15 mouse cellular contexts compared by ENCODE assay signal in genomic region chr10:119878331-119878730, GRCm38 (mm10).
A peak's percentile ranks its signal among the peaks of the same experiment; 100 is the strongest.
DNase-seq lines count a peak whose midpoint lies in the region; ATAC-seq and TF ChIP-seq lines count a peak whose summit lies in the region.
"Had no signal": no experiment of that assay in that cellular context is flagged by ENCODE, and none has a peak within 500 bp of the region (broad histone marks: within the 10 kb centered on the region; RNA-seq: fewer than 3 reads in every experiment).

No protein-coding gene starts in this region.

- WGBS in lung, embryonic 14.5 days: 32% methylated on average over 12 of the region's 12 CpGs
- 48% methylated on average over 12 of the region's 12 CpGs for WGBS in lung, postnatal 0 days
- WGBS in hindbrain, embryonic 12.5 days: 19% methylated on average over 12 of the region's 12 CpGs
- 13% methylated on average over 12 of the region's 12 CpGs for WGBS in neural tube, embryonic 13.5 days
- 55% methylated on average over 12 of the region's 12 CpGs for WGBS in heart, embryonic 11.5 days (ENCODE audit: insufficient replicate concordance)

- H3K4me3 ChIP-seq in lung, embryonic 14.5 days (ENCODE audit: low read depth, low read length): no peak overlapping the region
- H3K4me3 ChIP-seq in lung, postnatal 0 days (ENCODE audit: low read depth, low read length): no peak overlapping the region
- 0 out of 2 replicates have a peak overlapping the region, but pooled peaks have one; percentile 0 for H3K4me3 ChIP-seq in hindbrain, embryonic 12.5 days
- H3K4me3 ChIP-seq in neural tube, embryonic 13.5 days: 0 out of 2 replicates have a peak overlapping the region, but pooled peaks have one; percentile 10
- no peak overlapping the region for H3K4me3 ChIP-seq in heart, embryonic 11.5 days (ENCODE audit: low read depth, low read length)
- H3K4me3 ChIP-seq: heart, embryonic 12.5 days; limb, embryonic 15.5 days; lung, embryonic 15.5 days had no signal

- no peak for TF ChIP-seq EP300 in lung, postnatal 0 days (IDR thresholded peaks at IDR 0.05)

- DNase-seq in lung, embryonic 14.5 days: peak; percentile 6
- DNase-seq in lung, postnatal 0 days (ENCODE audit: low spot score): no peak
- peak; percentile 2 for DNase-seq in embryo, embryonic 9.5 days (ENCODE audit: extremely low spot score)
- DNase-seq in MN1 (ENCODE audit: low spot score): no peak
- DNase-seq: adrenal gland, adult 2 months; gastrocnemius, postnatal 25 days; kidney, adult 8-10 months; right cerebral cortex, postnatal 25 days had no signal

- H3K9me3 ChIP-seq in lung, embryonic 14.5 days (ENCODE audit: low read depth, low read length): no peaks in the 10 kb centered on the region
- H3K9me3 ChIP-seq in lung, postnatal 0 days (ENCODE audit: low read length): no peaks in the 10 kb centered on the region
- no peaks in the 10 kb centered on the region for H3K9me3 ChIP-seq in hindbrain, embryonic 12.5 days (replicated peaks)
- no peaks in the 10 kb centered on the region for H3K9me3 ChIP-seq in neural tube, embryonic 13.5 days
- no peaks in the 10 kb centered on the region for H3K9me3 ChIP-seq in heart, embryonic 11.5 days (replicated peaks; ENCODE audit: control insufficient read depth, low read length)
- H3K9me3 ChIP-seq: limb, embryonic 15.5 days; lung, embryonic 15.5 days had no signal

- no peaks in the 10 kb centered on the region for H3K4me1 ChIP-seq in lung, embryonic 14.5 days (ENCODE audit: insufficient read depth)
- no peaks in the 10 kb centered on the region for H3K4me1 ChIP-seq in lung, postnatal 0 days (ENCODE audit: insufficient read depth, low read depth, low read length)
- H3K4me1 ChIP-seq in hindbrain, embryonic 12.5 days: peaks cover 6% of the 10 kb centered on the region; the same call in 1 of the 2 replicates
- H3K4me1 ChIP-seq in neural tube, embryonic 13.5 days (replicated peaks): peaks cover 41% of the 10 kb centered on the region
- no peaks in the 10 kb centered on the region for H3K4me1 ChIP-seq in heart, embryonic 11.5 days (ENCODE audit: control insufficient read depth, insufficient read depth, low read length)
- H3K4me1 ChIP-seq: heart, embryonic 12.5 days; limb, embryonic 15.5 days; lung, embryonic 15.5 days had no signal

- H3K4me2 ChIP-seq in lung, embryonic 14.5 days: 0 out of 2 replicates have a peak overlapping the region, but pooled peaks have one; percentile 15
- H3K4me2 ChIP-seq in lung, postnatal 0 days (replicated peaks; ENCODE audit: low read depth, low read length): no peak overlapping the region
- H3K4me2 ChIP-seq in hindbrain, embryonic 12.5 days (replicated peaks): peak overlapping the region; percentile 30
- peak overlapping the region; percentile 43 for H3K4me2 ChIP-seq in neural tube, embryonic 13.5 days
- H3K4me2 ChIP-seq in heart, embryonic 11.5 days: no peak overlapping the region
- H3K4me2 ChIP-seq: heart, embryonic 12.5 days; limb, embryonic 15.5 days; lung, embryonic 15.5 days had no signal

- H3K27me3 ChIP-seq in lung, embryonic 14.5 days (ENCODE audit: insufficient read depth, low read length): no peaks in the 10 kb centered on the region
- H3K27me3 ChIP-seq in lung, postnatal 0 days (replicated peaks; ENCODE audit: insufficient read depth, low read length): no peaks in the 10 kb centered on the region
- no peaks in the 10 kb centered on the region for H3K27me3 ChIP-seq in hindbrain, embryonic 12.5 days
- no peaks in the 10 kb centered on the region for H3K27me3 ChIP-seq in neural tube, embryonic 13.5 days
- no peaks in the 10 kb centered on the region for H3K27me3 ChIP-seq in heart, embryonic 11.5 days (ENCODE audit: control insufficient read depth, insufficient read depth, low read length)
- H3K27me3 ChIP-seq: heart, embryonic 12.5 days; limb, embryonic 15.5 days; lung, embryonic 15.5 days had no signal

- no peak overlapping the region for H3K27ac ChIP-seq in lung, embryonic 14.5 days (ENCODE audit: low read depth)
- H3K27ac ChIP-seq in lung, postnatal 0 days (ENCODE audit: low read length): no peak overlapping the region
- peak overlapping the region; percentile 30 for H3K27ac ChIP-seq in hindbrain, embryonic 12.5 days
- peak overlapping the region; percentile 70 for H3K27ac ChIP-seq in neural tube, embryonic 13.5 days (replicated peaks)
- no peak overlapping the region for H3K27ac ChIP-seq in heart, embryonic 11.5 days (ENCODE audit: low read depth, low read length)
- H3K27ac ChIP-seq: limb, embryonic 15.5 days; lung, embryonic 15.5 days had no signal

- no peak overlapping the region for H3K9ac ChIP-seq in lung, embryonic 14.5 days
- no peak overlapping the region for H3K9ac ChIP-seq in lung, postnatal 0 days (replicated peaks; ENCODE audit: low read depth)
- H3K9ac ChIP-seq in hindbrain, embryonic 12.5 days: no peak overlapping the region
- H3K9ac ChIP-seq in neural tube, embryonic 13.5 days: peak overlapping the region; percentile 47; the same call in 1 of the 2 replicates
- no peak overlapping the region for H3K9ac ChIP-seq in heart, embryonic 11.5 days (ENCODE audit: low read depth, low read length)
- H3K9ac ChIP-seq: heart, embryonic 12.5 days; limb, embryonic 15.5 days; lung, embryonic 15.5 days had no signal

- peak; percentile 14; the same call in 1 of the 2 replicates for ATAC-seq in lung, embryonic 14.5 days (ENCODE audit: insufficient read depth)
- no peak for ATAC-seq in lung, postnatal 0 days
- ATAC-seq in hindbrain, embryonic 12.5 days (ENCODE audit: low FRiP score): peak; percentile 82
- peak; percentile 59 for ATAC-seq in neural tube, embryonic 13.5 days (ENCODE audit: low read depth)
- no peak for ATAC-seq in megakaryocyte-erythroid progenitor cell, adult 5-6 weeks (replicated peaks; ENCODE audit: low FRiP score, low TSS enrichment, poor library complexity, severe bottlenecking)
- no peak for ATAC-seq in heart, embryonic 11.5 days (replicated peaks; ENCODE audit: insufficient number of reproducible peaks, low FRiP score, low TSS enrichment)

- TF ChIP-seq CTCF in lung, embryonic 14.5 days (IDR thresholded peaks at IDR 0.05; ENCODE audit: low read depth): no peak
- TF ChIP-seq CTCF in lung, postnatal 0 days (IDR thresholded peaks at IDR 0.05): no peak

- no peaks in the 10 kb centered on the region for H3K36me3 ChIP-seq in lung, embryonic 14.5 days (ENCODE audit: insufficient read depth)
- H3K36me3 ChIP-seq in lung, postnatal 0 days (ENCODE audit: insufficient read depth, low read length): no peaks in the 10 kb centered on the region
- H3K36me3 ChIP-seq in hindbrain, embryonic 12.5 days: no peaks in the 10 kb centered on the region
- H3K36me3 ChIP-seq in neural tube, embryonic 13.5 days: no peaks in the 10 kb centered on the region
- H3K36me3 ChIP-seq in heart, embryonic 11.5 days (ENCODE audit: control insufficient read depth, insufficient read depth, low read length): no peaks in the 10 kb centered on the region
- H3K36me3 ChIP-seq: heart, embryonic 12.5 days; limb, embryonic 15.5 days; lung, embryonic 15.5 days had no signal

Comparison
In these comparisons a context has a peak if more than half of its experiments do, and no peak if none do; other contexts are left out.
1. ATAC-seq: peak in lung, embryonic 14.5 days (single experiment), hindbrain, embryonic 12.5 days (single experiment) and neural tube, embryonic 13.5 days (single experiment); none in lung, postnatal 0 days (single experiment), megakaryocyte-erythroid progenitor cell, adult 5-6 weeks (single experiment) and heart, embryonic 11.5 days (single experiment).
2. DNase-seq: peak in lung, embryonic 14.5 days (single experiment) and embryo, embryonic 9.5 days (single experiment); none in lung, postnatal 0 days (single experiment) and MN1 (single experiment).
3. H3K4me2 ChIP-seq: peak in lung, embryonic 14.5 days (single experiment), hindbrain, embryonic 12.5 days (single experiment) and neural tube, embryonic 13.5 days (single experiment); none in lung, postnatal 0 days (single experiment) and heart, embryonic 11.5 days (single experiment).
4. H3K27ac ChIP-seq: peak in hindbrain, embryonic 12.5 days (single experiment) and neural tube, embryonic 13.5 days (single experiment); none in lung, embryonic 14.5 days (single experiment), lung, postnatal 0 days (single experiment) and heart, embryonic 11.5 days (single experiment).
5. H3K4me3 ChIP-seq: peak in hindbrain, embryonic 12.5 days (single experiment) and neural tube, embryonic 13.5 days (single experiment); none in lung, embryonic 14.5 days (single experiment), lung, postnatal 0 days (single experiment) and heart, embryonic 11.5 days (single experiment).